10 mouse cellular contexts compared by ENCODE assay signal in the genomic region with DNA sequence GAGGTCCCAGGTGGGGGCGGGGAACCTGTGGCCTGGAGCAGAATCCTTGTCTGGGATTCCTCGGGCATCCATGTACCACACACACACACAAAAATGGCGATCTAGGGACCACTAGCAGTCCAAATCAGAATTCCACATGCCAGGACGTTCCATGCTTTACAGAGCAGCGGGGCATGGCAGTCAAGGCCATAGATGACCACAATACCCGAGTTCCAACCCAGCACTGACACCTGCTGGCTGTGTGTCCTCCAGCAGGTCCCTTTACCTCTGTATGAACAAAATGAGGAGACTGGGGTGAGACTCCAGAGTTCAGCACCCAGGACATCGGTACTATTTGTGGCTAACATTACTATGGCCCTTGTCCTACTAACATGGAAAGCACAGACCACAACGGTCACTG.
DNase-seq lines count a peak whose midpoint lies in the region; ATAC-seq and TF ChIP-seq lines count a peak whose summit lies in the region.
"Had no signal": no experiment of that assay in that cellular context is flagged by ENCODE, and none has a peak within 500 bp of the region (broad histone marks: within the 10 kb centered on the region; RNA-seq: fewer than 3 reads in every experiment).

No protein-coding gene starts in this region.

- peak; percentile 22; the same call in 1 of the 2 replicates for ATAC-seq in lung, embryonic 14.5 days (ENCODE audit: insufficient read depth)
- ATAC-seq in limb, embryonic 11.5 days (ENCODE audit: insufficient number of reproducible peaks, low FRiP score, low TSS enrichment, low read depth), result 0 out of 2 replicates have a peak, but pooled peaks have one; percentile 6
- ATAC-seq: intestine, embryonic 15.5 days had no signal

- H3K9ac ChIP-seq in lung, embryonic 14.5 days, result no peak overlapping the region
- H3K9ac ChIP-seq in limb, embryonic 11.5 days (ENCODE audit: low read length), result no peak overlapping the region
- H3K9ac ChIP-seq: intestine, embryonic 15.5 days had no signal

- H3K27me3 ChIP-seq in lung, embryonic 14.5 days (ENCODE audit: insufficient read depth, low read length), result no peaks in the 10 kb centered on the region
- H3K27me3 ChIP-seq in limb, embryonic 11.5 days (ENCODE audit: control insufficient read depth, insufficient read depth, low read length), result no peaks in the 10 kb centered on the region
- H3K27me3 ChIP-seq: intestine, embryonic 15.5 days had no signal

- peak; percentile 39 for TF ChIP-seq CTCF in lung, embryonic 14.5 days (IDR thresholded peaks at IDR 0.05; ENCODE audit: low read depth)
- TF ChIP-seq CTCF in lung, adult 2 months (IDR thresholded peaks at IDR 0.05; ENCODE audit: insufficient read depth, low read length), result no peak
- 0 out of 2 replicates have a peak, but pooled peaks have one; percentile 17 for TF ChIP-seq CTCF in cortical plate, adult 2 months (IDR thresholded peaks at IDR 0.05; ENCODE audit: extremely low read depth, insufficient read depth, low read length)

- no peak for TF ChIP-seq POLR2A in lung, adult 2 months (IDR thresholded peaks at IDR 0.05; ENCODE audit: borderline replicate concordance, extremely low read depth, low read depth, low read length)
- TF ChIP-seq POLR2A in cortical plate, adult 2 months (IDR thresholded peaks at IDR 0.05; ENCODE audit: extremely low read depth, insufficient read depth, low read length), result no peak

- peak; percentile 36 for DNase-seq in adrenal gland, adult 2 months
- no peak for DNase-seq in adrenal gland, adult 18-20 months (ENCODE audit: low spot score in 2 of 2)
- DNase-seq in lung, embryonic 14.5 days, result peak; percentile 49
- no peak for DNase-seq in lung, adult 2 months
- peak; percentile 62 for DNase-seq in limb, embryonic 11.5 days (ENCODE audit: low spot score)
- DNase-seq in spleen, adult 18-20 months, result no peak
- no peak for DNase-seq in layer of hippocampus, adult 9-10 months (ENCODE audit: low spot score)

- peaks cover 12% of the 10 kb centered on the region for H3K4me1 ChIP-seq in lung, embryonic 14.5 days (ENCODE audit: insufficient read depth)
- no peaks in the 10 kb centered on the region for H3K4me1 ChIP-seq in lung, adult 2 months (ENCODE audit: control insufficient read depth, insufficient read depth, low read length)
- H3K4me1 ChIP-seq in cortical plate, adult 2 months (ENCODE audit: control insufficient read depth, insufficient read depth, low read length), result no peaks in the 10 kb centered on the region
- H3K4me1 ChIP-seq in limb, embryonic 11.5 days (ENCODE audit: control insufficient read depth, insufficient read depth, low read length), result peaks cover 24% of the 10 kb centered on the region
- H3K4me1 ChIP-seq: intestine, embryonic 15.5 days had no signal

- 58% methylated on average over 8 of the region's 8 CpGs for WGBS in lung, embryonic 14.5 days
- WGBS in lung, adult 2 months, result 70% methylated on average over 8 of the region's 8 CpGs
- 43% methylated on average over 8 of the region's 8 CpGs for WGBS in limb, embryonic 11.5 days

- H3K9me3 ChIP-seq in lung, embryonic 14.5 days (ENCODE audit: low read depth, low read length), result no peaks in the 10 kb centered on the region
- H3K9me3 ChIP-seq in limb, embryonic 11.5 days (ENCODE audit: control insufficient read depth, low read length), result no peaks in the 10 kb centered on the region
- H3K9me3 ChIP-seq: intestine, embryonic 15.5 days had no signal

- no peaks in the 10 kb centered on the region for H3K36me3 ChIP-seq in lung, embryonic 14.5 days (ENCODE audit: insufficient read depth)
- H3K36me3 ChIP-seq in limb, embryonic 11.5 days (ENCODE audit: control insufficient read depth, insufficient read depth, low read length), result no peaks in the 10 kb centered on the region
- H3K36me3 ChIP-seq: intestine, embryonic 15.5 days had no signal

- H3K4me3 ChIP-seq in lung, embryonic 14.5 days (ENCODE audit: low read depth, low read length), result no peak overlapping the region
- no peak overlapping the region for H3K4me3 ChIP-seq in lung, adult 2 months (replicated peaks; ENCODE audit: extremely low read depth, low read depth, low read length)
- no peak overlapping the region for H3K4me3 ChIP-seq in cortical plate, adult 2 months (ENCODE audit: insufficient read depth, low read length)
- H3K4me3 ChIP-seq in limb, embryonic 11.5 days (ENCODE audit: low read depth, low read length), result no peak overlapping the region
- H3K4me3 ChIP-seq: intestine, embryonic 15.5 days; myocyte had no signal

- H3K27ac ChIP-seq in lung, embryonic 14.5 days (ENCODE audit: low read depth), result no peak overlapping the region
- no peak overlapping the region for H3K27ac ChIP-seq in cortical plate, adult 2 months (ENCODE audit: insufficient read depth, low read length)
- H3K27ac ChIP-seq in limb, embryonic 11.5 days (replicated peaks; ENCODE audit: low read depth, low read length), result peak overlapping the region; percentile 18; the same call in 1 of the 2 replicates
- H3K27ac ChIP-seq: intestine, embryonic 15.5 days had no signal

- no peak overlapping the region for H3K4me2 ChIP-seq in lung, embryonic 14.5 days
- no peak overlapping the region for H3K4me2 ChIP-seq in limb, embryonic 11.5 days (ENCODE audit: low read depth, severe bottlenecking)
- H3K4me2 ChIP-seq: intestine, embryonic 15.5 days had no signal

Comparison
In these comparisons a context has a peak if more than half of its experiments do, and no peak if none do; other contexts are left out.
1. DNase-seq: peak in adrenal gland, adult 2 months (single experiment), lung, embryonic 14.5 days (single experiment) and limb, embryonic 11.5 days (single experiment); none in adrenal gland, adult 18-20 months (0 of 2), lung, adult 2 months (single experiment), spleen, adult 18-20 months (0 of 2) and layer of hippocampus, adult 9-10 months (single experiment).